Mouse (Mus musculus): ENCODE measurements around the gene Rhog. TPM values are rescaled to one million over a fixed set of nuclear protein-coding genes. Genes with fewer than 3 reads are reported as not detected.
"Not testable (repeated sequence)": the region's sequence is repeated elsewhere in the genome, so short reads cannot be mapped to it uniquely, and the experiment has no call there.

The Rhog gene
- polyA plus RNA-seq, 1 experiment from 2014 or later: 35.3 TPM

DNA sequence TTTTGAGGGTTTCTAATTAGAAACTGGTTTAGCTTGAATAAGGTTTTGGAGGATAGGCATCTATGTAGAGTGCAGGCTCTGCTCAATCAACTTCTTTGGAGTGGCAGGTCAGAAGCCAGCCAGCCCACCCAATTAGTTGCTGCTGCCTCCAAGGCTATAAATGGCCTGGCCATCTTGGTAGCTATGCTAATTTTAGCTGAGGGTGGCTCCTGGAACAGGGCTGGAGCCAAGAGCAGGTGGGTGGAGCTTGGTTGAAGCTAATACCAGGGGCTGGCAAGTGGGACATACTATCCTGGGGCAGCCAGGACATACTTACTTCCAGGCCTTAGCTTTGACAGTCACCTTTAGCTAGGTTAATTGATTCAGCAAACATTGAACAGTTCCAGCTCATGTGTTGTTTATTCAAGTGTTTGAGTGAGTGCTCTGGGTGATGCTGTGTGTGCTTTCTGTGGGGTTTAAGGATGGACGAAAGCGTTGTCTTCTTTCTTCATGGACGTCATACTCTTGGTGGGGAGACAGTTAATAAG, 16.6 kb upstream of the Rhog start:
- no peak for DNase-seq (ENCODE audit: low spot score)
- Histone ChIP-seq H3K4me1 (replicated peaks; ENCODE audit: control insufficient read depth, insufficient read depth, low read length) (no peaks in the 10 kb centered on the region), H3K27me3 (ENCODE audit: control insufficient read depth, insufficient read depth, low read length) (peaks cover 3% of the 10 kb centered on the region; the same call in 1 of the 2 replicates), H3K9me3 (ENCODE audit: control insufficient read depth, low read length) (no peaks in the 10 kb centered on the region), H3K4me2 (replicated peaks; ENCODE audit: low read depth, low read length) (no peak overlapping the region), H3K27ac (ENCODE audit: low read depth, low read length) (no peak overlapping the region), H3K9ac (ENCODE audit: low read depth, low read length) (no peak overlapping the region), H3K36me3 (ENCODE audit: control insufficient read depth, insufficient read depth, low read length) (no peaks in the 10 kb centered on the region), H3K4me3 (ENCODE audit: low read depth, low read length) (no peak overlapping the region)
- 85% methylated on average over 3 of the region's 3 CpGs for WGBS
- no peak for ATAC-seq (ENCODE audit: low FRiP score)

DNA sequence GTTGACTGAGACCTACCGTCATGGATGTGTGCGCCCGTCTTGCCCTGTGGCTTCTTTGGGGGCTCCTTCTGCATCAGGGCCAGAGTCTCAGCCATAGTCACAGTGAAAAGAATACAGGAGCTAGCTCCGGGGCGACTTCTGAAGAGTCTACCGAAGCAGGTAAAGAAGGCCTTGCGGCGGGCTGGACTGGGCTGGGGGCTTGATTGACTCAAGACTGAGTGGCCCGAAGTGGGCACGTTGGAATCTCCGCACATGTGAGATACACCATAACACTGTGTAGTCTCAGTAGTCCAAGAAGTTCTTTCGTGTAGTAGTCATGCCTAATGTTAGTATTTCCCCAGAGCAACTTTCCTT, 12.5 kb upstream of the Rhog start:
- H3K9me3 ChIP-seq (ENCODE audit: control insufficient read depth, low read length): no peaks in the 10 kb centered on the region
- peak overlapping the region; percentile 94 for H3K4me2 ChIP-seq (replicated peaks; ENCODE audit: low read depth, low read length)
- peak overlapping the region; percentile 62; the same call in 1 of the 2 replicates for H3K9ac ChIP-seq (ENCODE audit: low read depth, low read length)
- no peaks in the 10 kb centered on the region for H3K36me3 ChIP-seq (ENCODE audit: control insufficient read depth, insufficient read depth, low read length)
- H3K27ac ChIP-seq (ENCODE audit: low read depth, low read length): no peak overlapping the region
- H3K4me1 ChIP-seq (replicated peaks; ENCODE audit: control insufficient read depth, insufficient read depth, low read length): no peaks in the 10 kb centered on the region
- no peak for ATAC-seq (ENCODE audit: low FRiP score)
- peak overlapping the region; percentile 77 for H3K4me3 ChIP-seq (ENCODE audit: low read depth, low read length)
- 9% methylated on average over 12 of the region's 12 CpGs for WGBS
- peaks cover 3% of the 10 kb centered on the region; the same call in 1 of the 2 replicates for H3K27me3 ChIP-seq (ENCODE audit: control insufficient read depth, insufficient read depth, low read length)
- no peak for DNase-seq (ENCODE audit: low spot score)

GRCm38 (mm10) chr7:102267601-102268394, 11.9 kb upstream of the Rhog start, which contains the start of gene Stim1:
Gene Stim1, plus strand, starts transcription at chr7:102267806.
- Histone ChIP-seq H3K9me3 (ENCODE audit: control insufficient read depth, low read length) (no peaks in the 10 kb centered on the region), H3K4me3 (ENCODE audit: low read depth, low read length) (peak within 1 kb of the TSS; percentile 77), H3K4me2 (replicated peaks; ENCODE audit: low read depth, low read length) (peak within 1 kb of the TSS; percentile 94), H3K27ac (ENCODE audit: low read depth, low read length) (no peak within 1 kb of the TSS), H3K4me1 (replicated peaks; ENCODE audit: control insufficient read depth, insufficient read depth, low read length) (no peaks in the 10 kb centered on the region), H3K27me3 (ENCODE audit: control insufficient read depth, insufficient read depth, low read length) (peaks cover 3% of the 10 kb centered on the region; the same call in 1 of the 2 replicates), H3K36me3 (ENCODE audit: control insufficient read depth, insufficient read depth, low read length) (no peaks in the 10 kb centered on the region), H3K9ac (ENCODE audit: low read depth, low read length) (peak within 1 kb of the TSS; percentile 62)
- peak; percentile 63 for DNase-seq (ENCODE audit: low spot score)
- under 1% methylated on average over 61 of the region's 73 CpGs for WGBS
- ATAC-seq (ENCODE audit: low FRiP score): peak; percentile 88

- no peak overlapping the region for H3K27ac ChIP-seq (ENCODE audit: low read depth, low read length)
- H3K9ac ChIP-seq (ENCODE audit: low read depth, low read length): peak overlapping the region; percentile 62
- peak overlapping the region; percentile 94 for H3K4me2 ChIP-seq (replicated peaks; ENCODE audit: low read depth, low read length)
- H3K36me3 ChIP-seq (ENCODE audit: control insufficient read depth, insufficient read depth, low read length): no peaks in the 10 kb centered on the region
- no peaks in the 10 kb centered on the region for H3K9me3 ChIP-seq (ENCODE audit: control insufficient read depth, low read length)
- DNase-seq (ENCODE audit: low spot score) (peak; percentile 95), ATAC-seq (ENCODE audit: low FRiP score) (peak; percentile 92)
- H3K27me3 ChIP-seq (ENCODE audit: control insufficient read depth, insufficient read depth, low read length): peaks cover 3% of the 10 kb centered on the region; the same call in 1 of the 2 replicates
- WGBS: under 1% methylated on average over 34 of the region's 34 CpGs
- H3K4me3 ChIP-seq (ENCODE audit: low read depth, low read length): peak overlapping the region; percentile 77
- no peaks in the 10 kb centered on the region for H3K4me1 ChIP-seq (replicated peaks; ENCODE audit: control insufficient read depth, insufficient read depth, low read length)
Observed at GRCm38 (mm10) chr7:102267113-102267579, 11.3 kb upstream of the Rhog start.

- H3K4me2 ChIP-seq (replicated peaks; ENCODE audit: low read depth, low read length): peak overlapping the region; percentile 94; the same call in 1 of the 2 replicates
- peak; percentile 58; the same call in 1 of the 2 replicates for ATAC-seq (ENCODE audit: low FRiP score)
- whole genome bisulfite sequencing: 49% methylated on average over 14 of the region's 14 CpGs
Observed at GRCm38 (mm10) chr7:102266401-102267042, 10.7 kb upstream of the Rhog start.

GRCm38 (mm10) chr7:102266021-102266400, 10.2 kb upstream of the Rhog start:
- 95% methylated on average over 9 of the region's 10 CpGs for WGBS
- H3K9ac ChIP-seq (ENCODE audit: low read depth, low read length); H3K4me1 ChIP-seq (replicated peaks; ENCODE audit: control insufficient read depth, insufficient read depth, low read length); DNase-seq (ENCODE audit: low spot score); H3K9me3 ChIP-seq (ENCODE audit: control insufficient read depth, low read length); H3K4me2 ChIP-seq (replicated peaks; ENCODE audit: low read depth, low read length); H3K27me3 ChIP-seq (ENCODE audit: control insufficient read depth, insufficient read depth, low read length); H3K4me3 ChIP-seq (ENCODE audit: low read depth, low read length); H3K27ac ChIP-seq (ENCODE audit: low read depth, low read length); H3K36me3 ChIP-seq (ENCODE audit: control insufficient read depth, insufficient read depth, low read length); ATAC-seq (ENCODE audit: low FRiP score): not testable (repeated sequence)

More at GRCm38 (mm10) chr7:102266401-102267042, 10.7 kb upstream of the Rhog start:
- H3K9ac ChIP-seq (ENCODE audit: low read depth, low read length): no peak overlapping the region
- no peak overlapping the region for H3K4me3 ChIP-seq (ENCODE audit: low read depth, low read length)
- H3K27ac ChIP-seq (ENCODE audit: low read depth, low read length): no peak overlapping the region
- DNase-seq (ENCODE audit: low spot score): no peak
- no peaks in the 10 kb centered on the region for H3K36me3 ChIP-seq (ENCODE audit: control insufficient read depth, insufficient read depth, low read length)
- H3K4me1 ChIP-seq (replicated peaks; ENCODE audit: control insufficient read depth, insufficient read depth, low read length): no peaks in the 10 kb centered on the region
- peaks cover 3% of the 10 kb centered on the region; the same call in 1 of the 2 replicates for H3K27me3 ChIP-seq (ENCODE audit: control insufficient read depth, insufficient read depth, low read length)
- H3K9me3 ChIP-seq (ENCODE audit: control insufficient read depth, low read length): no peaks in the 10 kb centered on the region

DNA sequence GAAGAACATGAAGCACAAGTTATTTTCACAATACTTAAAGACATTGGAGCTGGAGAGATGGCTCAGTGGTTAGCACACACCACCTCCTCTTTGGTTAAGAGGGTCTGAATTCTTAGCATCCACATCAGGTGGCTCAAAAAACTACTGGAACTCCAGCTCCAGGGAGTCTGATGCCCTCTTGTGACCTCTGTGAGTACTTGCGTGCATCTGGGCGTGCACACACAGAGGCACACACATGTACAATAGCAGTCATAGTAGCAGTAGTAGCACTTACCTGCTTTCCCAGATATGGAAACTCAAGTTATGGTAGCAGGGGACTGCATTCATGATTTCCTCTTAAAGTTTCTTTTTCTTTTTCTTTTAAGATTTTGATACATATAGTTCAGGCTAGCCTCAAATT, 7.2 kb upstream of the Rhog start:
- 81% methylated on average over 2 of the region's 2 CpGs for WGBS
- ATAC-seq (ENCODE audit: low FRiP score): no peak

GRCm38 (mm10) chr7:102260518-102260917, 4.7 kb upstream of the Rhog start:
- H3K9me3 ChIP-seq (ENCODE audit: control insufficient read depth, low read length): no peaks in the 10 kb centered on the region
- no peak overlapping the region for H3K4me2 ChIP-seq (replicated peaks; ENCODE audit: low read depth, low read length)
- H3K4me1 ChIP-seq (replicated peaks; ENCODE audit: control insufficient read depth, insufficient read depth, low read length): no peaks in the 10 kb centered on the region
- no peak overlapping the region for H3K4me3 ChIP-seq (ENCODE audit: low read depth, low read length)
- no peak for ATAC-seq (ENCODE audit: low FRiP score)
- no peak overlapping the region for H3K27ac ChIP-seq (ENCODE audit: low read depth, low read length)
- H3K9ac ChIP-seq (ENCODE audit: low read depth, low read length): no peak overlapping the region
- DNase-seq (ENCODE audit: low spot score): no peak
- WGBS: 88% methylated on average over 1 of the region's 1 CpGs
- no peaks in the 10 kb centered on the region for H3K36me3 ChIP-seq (ENCODE audit: control insufficient read depth, insufficient read depth, low read length)
- H3K27me3 ChIP-seq (ENCODE audit: control insufficient read depth, insufficient read depth, low read length): no peaks in the 10 kb centered on the region

More for the DNA sequence above, 7.2 kb upstream of the Rhog start:
- no peaks in the 10 kb centered on the region for H3K27me3 ChIP-seq (ENCODE audit: control insufficient read depth, insufficient read depth, low read length)
- H3K4me3 ChIP-seq (ENCODE audit: low read depth, low read length): no peak overlapping the region
- no peak overlapping the region for H3K4me2 ChIP-seq (replicated peaks; ENCODE audit: low read depth, low read length)
- H3K4me1 ChIP-seq (replicated peaks; ENCODE audit: control insufficient read depth, insufficient read depth, low read length): no peaks in the 10 kb centered on the region
- DNase-seq (ENCODE audit: low spot score): no peak
- no peaks in the 10 kb centered on the region for H3K9me3 ChIP-seq (ENCODE audit: control insufficient read depth, low read length)
- no peaks in the 10 kb centered on the region for H3K36me3 ChIP-seq (ENCODE audit: control insufficient read depth, insufficient read depth, low read length)
- no peak overlapping the region for H3K9ac ChIP-seq (ENCODE audit: low read depth, low read length)
- no peak overlapping the region for H3K27ac ChIP-seq (ENCODE audit: low read depth, low read length)

Measured in hindbrain, embryonic 11.5 days (tissue).